Mouse (Mus musculus): ENCODE results near the gene Wfdc6a. TPM values are rescaled to one million over a fixed set of nuclear protein-coding genes. Genes with fewer than 3 reads are reported as not detected.
"Not testable (repeated sequence)": the region's sequence is repeated elsewhere in the genome, so short reads cannot be mapped to it uniquely, and the experiment has no call there.

Gene Wfdc6a
- total RNA-seq (2021) = 1 to 10 TPM in 1 of 2 experiments, under 1 TPM in 1; 0.48 to 1.2 TPM
- long read RNA-seq, experiment 1, partial matches to known transcripts = 0 of 1 reads
- long read RNA-seq, experiment 1, other reads (novel, unspliced or antisense) = 0 of 1 reads
- long read RNA-seq, experiment 2 = 0 reads

DNA sequence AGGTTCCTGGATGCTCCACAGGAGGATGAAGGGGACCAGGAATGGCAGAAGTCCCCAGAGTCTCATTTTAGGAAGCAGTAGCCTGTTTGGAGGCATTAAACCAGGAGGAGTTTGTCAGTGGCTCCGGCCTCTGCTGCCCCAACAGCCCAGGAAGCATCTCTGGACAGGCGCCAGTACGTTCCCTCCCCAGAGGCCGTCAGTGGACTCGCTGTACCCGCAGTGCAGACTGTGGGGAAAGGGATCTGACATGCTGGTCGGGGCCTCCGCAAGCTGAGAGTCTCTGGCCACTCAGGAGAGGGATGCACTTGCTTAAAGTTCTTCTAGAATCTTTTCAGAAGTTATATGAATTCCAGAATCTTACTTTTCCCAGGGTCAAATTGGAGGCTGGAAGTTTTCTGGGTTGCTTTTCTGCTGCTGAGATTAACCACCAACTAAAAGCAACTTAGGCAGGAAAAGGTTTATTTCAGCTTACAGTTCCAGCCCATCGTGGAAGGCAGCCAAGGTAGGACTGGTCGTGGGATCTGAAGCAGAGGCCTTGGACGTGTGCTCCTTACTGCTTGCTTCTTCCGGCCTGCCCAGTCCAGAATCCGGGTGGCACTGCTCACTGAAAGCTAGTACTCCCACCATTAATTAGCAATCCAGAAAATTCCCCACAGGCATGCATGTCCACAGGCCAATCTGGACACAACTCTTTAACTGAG, at the start of gene Wfdc6a:
TSS of gene Wfdc6a (minus strand) at position 423 of the 701 bp plus-strand sequence.
- DNase-seq (ENCODE audit: low spot score in 2 of 2) = not testable (repeated sequence)

DNA sequence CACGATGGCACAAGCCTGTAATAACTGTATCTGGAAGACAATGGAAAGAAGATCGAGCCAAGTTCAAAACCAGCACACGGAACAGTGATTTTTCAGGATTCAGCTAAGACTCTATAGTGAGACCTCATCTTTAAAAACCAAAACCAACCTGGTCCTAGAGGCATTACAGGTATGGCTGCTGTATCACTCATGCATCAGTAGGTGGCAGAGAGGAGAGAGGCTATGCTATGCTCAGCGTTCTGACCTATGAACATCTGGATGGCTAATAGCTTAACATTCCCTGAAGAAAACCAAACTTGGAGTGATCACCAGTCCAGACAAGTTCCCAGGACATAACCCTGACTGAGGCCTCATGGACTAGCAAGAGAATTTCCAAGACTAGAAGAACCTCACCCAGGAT, 36.5 kb upstream of the Wfdc6a start:
- DNase-seq (ENCODE audit: low spot score in 2 of 2) = no peak

DNA sequence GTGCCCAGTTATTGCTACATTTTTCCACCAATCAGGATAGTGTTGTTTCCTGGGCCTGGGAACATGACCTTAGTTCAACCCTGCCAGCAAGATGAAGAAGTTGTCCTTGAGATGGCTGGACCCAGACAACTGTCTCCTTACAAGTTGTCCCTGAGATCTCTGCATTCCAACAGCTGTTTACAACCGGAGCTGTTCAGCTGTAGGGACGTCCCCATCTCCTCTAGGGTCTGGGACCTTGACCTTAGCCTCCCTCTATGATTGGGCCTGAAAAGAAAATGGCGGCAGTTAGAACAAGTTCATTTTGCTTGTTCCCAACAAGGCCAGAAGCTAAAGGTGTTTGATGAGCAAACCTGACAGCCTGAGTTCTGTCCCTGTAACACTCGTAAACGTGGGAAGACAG, 33.8 kb upstream of the Wfdc6a start:
- no peak for DNase-seq (ENCODE audit: low spot score in 2 of 2)

DNA sequence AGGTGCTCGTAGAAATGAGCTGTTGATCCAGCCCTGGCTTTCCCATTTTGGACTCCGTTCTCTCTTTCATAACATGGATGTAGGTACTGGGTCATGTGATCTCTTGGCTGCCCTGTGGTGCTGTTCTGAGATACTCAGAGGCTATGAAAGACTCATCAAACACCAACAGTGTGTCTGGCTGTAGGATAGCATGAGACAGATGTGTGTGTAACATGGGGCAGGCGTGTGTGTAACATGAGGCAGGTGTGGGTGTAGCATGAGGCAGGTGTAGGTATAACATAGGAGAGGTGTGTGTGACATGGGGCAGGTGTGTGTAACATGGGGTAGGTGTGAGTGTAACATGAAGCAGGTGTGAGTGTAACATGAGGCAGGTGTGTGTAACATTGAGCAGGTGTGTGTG, 30.1 kb upstream of the Wfdc6a start:
- DNase-seq (ENCODE audit: low spot score in 2 of 2) = no peak

DNA sequence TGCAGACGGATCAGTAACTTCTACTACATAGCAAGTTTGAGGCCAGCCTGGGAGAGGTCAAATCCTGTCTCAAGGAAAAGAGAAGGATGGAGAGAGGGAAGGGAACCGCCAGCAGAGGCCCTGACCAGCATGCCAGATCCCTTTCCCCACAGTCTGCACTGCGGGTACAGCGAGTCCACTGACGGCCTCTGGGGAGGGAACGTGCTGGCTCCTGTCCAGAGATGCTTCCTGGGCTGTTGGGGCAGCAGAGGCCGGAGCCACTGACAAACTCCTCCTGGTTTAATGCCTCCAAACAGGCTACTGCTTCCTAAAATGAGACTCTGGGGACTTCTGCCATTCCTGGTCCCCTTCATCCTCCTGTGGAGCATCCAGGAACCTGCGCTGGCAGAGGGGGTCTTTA, 28.2 kb upstream of the Wfdc6a start, which contains the start of the genes Wfdc6b and Wfdc8:
TSS of gene Wfdc6b (plus strand) at position 52 of the 400 bp plus-strand sequence.
TSS of gene Wfdc8 (minus strand) at position 156 of the 400 bp plus-strand sequence.
- DNase-seq (ENCODE audit: low spot score in 2 of 2) = not testable (repeated sequence)

DNA sequence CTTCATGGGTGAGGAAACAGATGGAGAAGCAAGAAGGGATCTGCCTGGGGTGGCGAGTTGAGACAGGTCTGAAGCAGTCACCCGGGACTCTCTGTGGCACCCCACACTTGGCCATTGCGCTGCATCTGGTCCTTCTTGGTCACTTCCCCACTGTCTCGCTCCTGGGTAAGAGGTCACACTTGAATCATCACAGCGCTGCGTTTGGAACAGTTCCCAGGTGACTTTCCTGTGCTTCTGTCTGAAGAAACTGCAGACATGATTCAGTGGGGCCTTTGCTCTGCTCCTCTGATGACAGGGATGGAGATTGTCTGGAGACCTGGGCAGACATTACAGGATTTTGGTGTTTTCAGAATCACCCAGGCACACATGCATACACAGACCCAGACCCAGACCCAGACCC, 23.5 kb upstream of the Wfdc6a start:
- no peak for DNase-seq (ENCODE audit: low spot score in 2 of 2)

DNA sequence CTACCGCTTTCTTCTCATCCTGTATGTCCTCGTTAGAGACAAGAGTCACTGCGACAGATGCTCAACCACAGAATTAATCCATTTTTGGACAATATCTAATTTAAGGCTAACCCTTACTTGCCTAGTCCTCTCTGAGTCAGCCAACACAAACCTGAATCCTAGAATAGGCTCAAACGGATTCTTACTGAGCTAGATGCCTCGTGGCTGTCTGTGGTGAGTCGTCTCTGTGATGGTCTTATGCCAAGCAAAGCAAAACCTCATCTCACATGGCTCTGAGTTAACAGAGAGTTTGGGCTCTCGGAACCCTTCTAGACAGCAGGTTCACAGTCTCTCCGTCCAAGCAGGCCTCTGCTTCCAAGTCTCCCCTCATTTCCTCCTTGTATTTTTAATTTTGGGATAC, 19.2 kb upstream of the Wfdc6a start:
- no peak for DNase-seq (ENCODE audit: low spot score in 2 of 2)

DNA sequence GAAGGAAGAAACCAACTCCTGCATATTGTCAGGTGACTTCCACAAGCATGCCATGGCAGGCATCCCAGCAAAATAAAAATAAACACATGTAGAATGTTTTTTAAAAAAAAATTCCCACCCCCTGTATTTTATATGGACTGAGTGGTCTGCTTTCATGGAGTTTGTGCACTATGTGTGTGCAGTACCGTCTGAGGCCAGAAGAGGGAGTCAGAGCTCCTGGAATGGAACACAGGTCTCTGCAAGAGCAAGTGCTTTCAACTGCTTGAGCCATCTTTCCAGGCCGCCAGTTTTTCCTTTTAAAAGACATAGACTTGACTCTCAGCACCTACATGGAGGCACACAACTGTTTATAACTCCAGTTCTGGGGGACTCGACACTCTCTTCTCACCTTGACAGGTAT, 18.2 kb upstream of the Wfdc6a start:
- DNase-seq (ENCODE audit: low spot score in 2 of 2) = no peak

DNA sequence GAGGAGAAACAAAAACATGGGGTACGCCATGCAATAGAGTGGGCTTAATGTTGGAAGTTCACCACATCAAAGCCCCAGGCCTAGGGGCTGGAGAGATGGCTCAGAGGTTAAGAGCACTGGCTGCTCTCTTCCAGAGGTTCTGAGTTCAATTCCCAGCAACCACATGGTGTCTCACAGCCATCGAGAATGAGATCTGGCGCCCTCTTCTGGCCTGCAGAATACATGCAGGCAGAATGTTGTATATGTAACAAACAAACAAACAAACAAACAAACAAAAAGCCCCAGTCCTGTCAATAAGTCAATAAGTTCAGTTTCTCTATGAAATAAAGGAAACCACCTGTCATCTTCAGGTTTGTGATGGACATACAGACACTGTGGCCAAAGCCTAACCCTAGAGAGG, 14.9 kb upstream of the Wfdc6a start:
- no peak for DNase-seq (ENCODE audit: low spot score in 2 of 2)

DNA sequence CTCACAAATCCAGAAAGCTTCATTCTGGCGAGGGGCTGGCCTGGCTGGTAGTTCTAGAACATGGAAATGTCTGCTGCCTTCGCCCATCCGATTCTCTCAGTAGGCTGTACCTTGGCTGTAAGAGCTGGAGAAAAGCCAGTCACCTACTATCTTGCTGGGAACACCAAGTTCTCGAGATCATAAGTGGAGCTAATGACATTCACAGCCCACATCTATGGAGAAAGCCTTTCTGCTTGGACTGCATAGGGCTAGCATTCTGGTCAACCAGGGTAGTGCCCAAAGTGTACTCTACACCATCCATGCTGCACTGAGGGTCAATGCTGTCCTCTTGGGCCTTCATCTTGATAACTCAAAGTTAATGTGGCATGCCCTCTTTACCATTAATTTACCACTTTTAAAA, 8.2 kb upstream of the Wfdc6a start, which contains the start of gene Eppin:
TSS of gene Eppin (minus strand) at position 101 of the 400 bp plus-strand sequence.
- no peak for DNase-seq (ENCODE audit: low spot score in 2 of 2)

DNA sequence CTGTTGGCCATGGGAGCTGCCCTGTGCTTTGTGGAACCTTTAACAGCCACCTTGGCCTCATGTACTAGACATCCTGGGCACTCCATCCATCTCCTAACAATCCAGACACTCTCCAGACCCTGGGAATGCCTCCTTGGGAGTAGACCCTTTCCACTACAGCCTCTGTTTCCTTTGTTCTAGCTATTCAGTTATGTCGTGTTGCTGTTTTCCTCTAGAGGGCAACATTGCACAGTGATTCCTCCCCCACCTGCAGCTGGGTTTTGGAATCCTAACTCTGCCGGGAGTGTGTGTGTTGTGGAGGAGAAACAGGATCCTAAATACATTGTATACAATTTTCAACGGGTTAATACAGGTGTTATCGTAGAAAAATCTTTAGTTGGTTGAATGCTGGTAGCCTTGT, 6.8 kb upstream of the Wfdc6a start:
- no peak for DNase-seq (ENCODE audit: low spot score in 2 of 2)

DNA sequence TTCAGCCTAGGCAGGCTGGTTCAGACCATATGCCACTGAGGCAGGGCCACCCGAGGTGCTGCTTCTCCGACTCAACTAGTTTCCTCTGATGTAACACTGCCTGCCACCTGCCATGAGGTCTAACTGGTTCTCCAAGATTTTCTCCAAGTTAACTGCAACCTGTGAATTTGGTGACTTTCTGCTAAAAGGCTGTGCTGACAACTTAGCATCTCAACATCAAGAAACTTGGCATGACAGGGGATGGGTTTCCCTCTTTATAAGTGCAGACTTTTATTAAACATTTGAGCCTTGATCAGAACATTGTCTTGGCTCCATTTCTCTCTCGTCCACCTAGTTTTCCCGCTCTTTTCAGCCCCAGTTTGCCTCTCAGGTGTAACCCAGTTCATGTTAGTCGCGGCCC, 11.9 kb downstream of the Wfdc6a start, which contains the start of gene Spint3:
TSS of gene Spint3 (minus strand) at position 101 of the 400 bp plus-strand sequence.
- DNase-seq (ENCODE audit: low spot score in 2 of 2) = not testable (repeated sequence)

DNA sequence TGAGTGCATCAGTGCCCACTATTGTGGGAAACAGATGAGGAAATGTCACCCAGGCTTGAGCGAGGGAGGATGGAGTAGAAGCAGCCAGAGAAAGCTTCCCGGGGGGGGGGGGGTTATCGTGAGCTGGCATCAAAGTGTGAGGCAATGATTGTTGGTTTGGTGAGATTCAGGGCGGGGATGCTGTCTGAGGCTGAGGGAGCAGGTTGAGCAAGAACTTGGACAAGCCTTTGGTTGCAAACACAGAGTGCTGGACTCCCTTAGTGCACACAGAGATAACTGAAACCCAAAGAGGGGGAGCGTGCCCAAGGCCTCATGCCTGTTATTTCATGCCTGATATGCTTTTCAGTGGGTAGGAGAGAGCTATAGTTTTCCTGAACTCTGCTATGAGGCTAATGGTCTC, 17.8 kb downstream of the Wfdc6a start:
- no peak for DNase-seq (ENCODE audit: low spot score in 2 of 2)

DNA sequence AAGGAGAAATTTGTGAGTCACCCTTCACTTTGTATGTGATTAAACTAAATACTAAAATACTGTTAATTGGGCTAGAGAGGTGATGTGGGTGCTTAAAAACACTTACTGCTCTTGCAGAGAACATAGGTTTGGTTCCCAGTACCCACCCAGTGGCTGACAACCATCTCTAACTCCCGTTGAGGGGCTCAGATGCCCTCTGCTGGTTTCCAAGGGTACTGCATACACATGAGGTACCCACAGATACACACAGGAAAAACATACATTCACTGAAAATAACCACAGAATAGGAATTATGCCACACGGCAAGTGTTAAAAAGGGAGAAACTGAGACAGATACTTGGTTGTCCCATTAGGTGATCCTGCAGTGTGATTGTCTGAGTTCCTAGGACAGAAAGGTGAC, 18.2 kb downstream of the Wfdc6a start:
- DNase-seq (ENCODE audit: low spot score in 2 of 2) = no peak

DNA sequence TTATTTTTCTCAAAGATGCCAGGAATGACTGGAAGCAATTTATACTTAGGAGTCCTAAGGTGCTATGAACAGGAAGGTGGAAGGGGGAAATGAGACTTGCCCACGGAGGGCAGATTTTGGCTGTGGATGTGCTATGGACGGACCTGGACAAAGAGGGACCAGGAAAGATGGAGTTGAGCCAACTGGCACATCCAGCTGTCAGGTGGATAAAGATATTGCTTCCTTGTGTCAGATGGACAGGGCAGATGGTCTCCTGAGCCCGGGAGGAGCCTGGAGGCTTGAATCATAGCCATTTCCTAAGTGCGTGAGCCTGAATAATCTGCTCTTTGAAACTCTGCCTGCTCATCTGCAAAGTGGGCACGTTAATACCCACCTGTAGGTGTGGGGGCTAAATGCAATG, 20.9 kb downstream of the Wfdc6a start:
- DNase-seq (ENCODE audit: low spot score in 2 of 2) = no peak

DNA sequence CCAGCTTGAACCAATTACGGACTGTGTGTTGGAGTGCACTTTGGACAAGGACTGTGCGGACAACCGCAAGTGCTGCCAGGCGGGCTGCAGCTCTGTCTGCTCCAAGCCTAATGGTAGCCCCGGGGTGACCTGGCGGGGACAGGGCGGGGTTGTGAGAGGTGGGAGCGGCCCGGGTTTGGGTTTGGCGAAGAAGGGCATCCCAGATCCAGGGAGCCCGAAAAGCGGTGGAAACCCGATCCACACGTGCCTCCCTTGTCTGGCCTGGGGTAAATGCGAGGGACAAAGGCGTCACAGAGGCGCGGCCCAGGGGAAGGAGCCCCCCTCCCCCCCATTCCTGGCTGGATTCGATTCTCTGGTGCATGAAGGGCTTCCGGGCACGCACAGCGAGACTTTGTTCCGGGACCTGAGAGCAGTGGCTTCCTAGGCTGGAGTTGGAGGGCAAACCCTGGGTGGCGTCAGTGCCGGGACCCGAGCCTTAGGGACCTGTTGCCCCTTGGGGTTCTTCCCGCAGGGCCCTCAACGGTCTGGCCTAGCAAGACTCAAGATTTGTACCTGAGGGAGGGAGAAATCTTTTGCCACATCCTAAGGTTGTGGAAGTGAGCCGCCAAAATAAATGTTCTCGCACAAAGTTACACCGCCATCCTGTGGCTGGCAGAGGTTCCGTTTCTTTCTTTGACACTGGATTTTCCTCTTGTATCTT, 21.8 kb downstream of the Wfdc6a start:
- DNase-seq (ENCODE audit: low spot score in 2 of 2) = no peak

DNA sequence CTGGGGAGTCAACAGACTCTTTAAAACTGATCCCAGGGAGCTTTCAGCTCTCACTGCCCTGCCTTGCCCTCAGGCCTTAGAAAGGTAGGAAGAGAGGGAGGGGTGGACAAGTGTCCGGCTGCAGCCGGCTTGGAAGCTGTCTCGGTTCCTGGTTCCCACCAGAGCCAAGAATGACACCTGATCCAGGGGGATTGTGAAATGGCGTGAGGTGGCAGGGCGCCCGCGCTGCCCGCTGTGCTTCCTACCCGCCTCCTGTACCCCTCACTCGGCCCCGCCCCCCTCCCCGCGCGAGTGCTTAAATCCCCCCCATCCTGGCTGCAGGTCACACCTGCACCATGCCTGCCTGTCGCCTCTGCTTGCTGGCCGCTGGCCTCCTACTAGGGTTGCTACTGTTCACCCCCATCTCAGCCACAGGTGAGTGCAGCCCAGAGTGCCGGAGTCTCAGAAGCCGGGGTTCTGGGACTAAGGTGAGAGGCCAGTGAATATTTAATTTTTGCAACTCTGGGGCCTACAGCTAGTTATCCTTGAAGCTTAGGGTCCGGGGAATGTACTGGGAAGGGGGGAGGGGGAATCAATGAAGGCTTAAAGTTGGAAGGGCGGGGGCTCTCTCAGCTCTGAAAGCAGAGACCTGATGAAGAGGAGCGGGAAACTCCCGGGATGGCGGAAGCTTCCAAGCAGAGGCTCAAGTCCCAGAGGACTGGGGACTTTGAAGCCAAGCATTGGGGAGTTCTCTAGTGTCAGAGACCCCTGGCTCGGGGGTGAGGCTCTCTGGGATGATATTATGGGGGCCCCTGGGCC, 22.7 kb downstream of the Wfdc6a start, which contains the start of gene Wfdc2:
TSS of gene Wfdc2 (plus strand) at position 23 of the 798 bp plus-strand sequence.
- DNase-seq (ENCODE audit: low spot score in 2 of 2) = no peak

DNA sequence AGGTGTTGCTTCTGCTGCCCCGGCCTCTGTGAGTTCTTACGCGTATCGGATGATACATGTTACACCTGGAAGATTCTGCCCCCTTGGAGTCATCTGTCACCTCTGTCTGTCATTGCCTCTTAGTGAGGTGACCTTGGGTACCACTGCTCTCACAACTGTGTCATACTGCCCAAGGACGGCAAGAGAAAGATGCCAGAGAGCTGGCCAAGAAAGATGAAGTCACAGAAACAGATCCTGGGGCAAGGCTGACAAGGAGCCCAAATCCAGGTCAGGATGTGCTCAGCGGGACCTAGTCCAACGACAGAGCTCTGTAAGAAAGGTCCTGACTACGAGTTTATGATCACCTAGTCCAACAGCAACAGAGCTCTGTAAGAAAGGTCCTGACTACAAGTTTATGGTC, 25.1 kb downstream of the Wfdc6a start:
- DNase-seq (ENCODE audit: low spot score in 2 of 2) = no peak

DNA sequence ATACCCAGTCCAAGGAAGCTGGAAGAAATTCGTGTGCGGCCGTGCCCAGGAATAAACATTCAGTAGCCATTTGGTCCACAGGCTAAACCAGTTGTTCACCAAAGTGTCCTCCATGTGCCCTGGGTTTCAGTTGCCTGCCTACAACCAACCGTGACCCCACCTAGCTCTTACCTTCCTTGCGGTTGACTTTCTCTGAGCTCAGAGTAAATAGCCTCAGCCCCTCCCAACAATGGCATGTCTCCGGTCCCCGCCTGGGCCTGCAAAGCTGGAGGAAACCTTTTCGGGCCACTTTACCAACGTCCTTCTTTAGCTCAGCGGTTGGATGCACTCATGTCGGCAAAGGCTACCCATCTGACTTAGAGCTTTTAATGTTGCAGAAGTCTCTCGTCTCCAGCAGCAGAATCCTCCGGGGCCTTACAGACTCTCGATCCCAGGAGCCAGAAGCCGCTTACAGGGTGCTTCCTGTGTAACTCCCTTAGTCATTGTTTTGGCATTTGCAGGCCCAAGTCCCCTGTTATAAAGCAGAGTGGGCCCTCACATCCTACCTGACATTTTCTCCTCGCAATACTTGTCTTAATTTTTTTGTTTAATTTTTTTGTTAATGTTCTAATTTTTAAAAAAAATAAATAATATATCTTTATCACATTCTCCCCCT, 26.1 kb downstream of the Wfdc6a start:
- no peak for DNase-seq (ENCODE audit: low spot score in 2 of 2)

DNA sequence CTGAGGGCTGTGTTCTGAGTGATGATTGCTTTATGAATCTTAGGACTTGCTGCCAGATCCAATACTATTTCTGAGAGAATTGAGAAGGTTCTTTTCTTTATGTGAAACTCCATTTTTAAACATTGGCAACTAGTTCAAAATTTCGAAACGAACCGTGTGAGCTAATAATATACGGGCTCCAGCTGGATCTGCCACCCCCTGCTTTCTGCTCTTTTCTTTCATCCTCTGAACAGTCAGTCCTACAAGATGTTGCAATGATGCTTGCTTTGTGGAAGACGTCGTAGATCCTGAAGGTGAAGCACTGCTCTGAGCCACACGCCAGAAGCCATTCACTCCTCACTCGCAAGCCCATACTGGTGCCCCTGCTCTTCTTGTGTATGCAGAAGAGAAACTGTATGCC, 26.8 kb downstream of the Wfdc6a start:
- no peak for DNase-seq (ENCODE audit: low spot score in 2 of 2)

DNA sequence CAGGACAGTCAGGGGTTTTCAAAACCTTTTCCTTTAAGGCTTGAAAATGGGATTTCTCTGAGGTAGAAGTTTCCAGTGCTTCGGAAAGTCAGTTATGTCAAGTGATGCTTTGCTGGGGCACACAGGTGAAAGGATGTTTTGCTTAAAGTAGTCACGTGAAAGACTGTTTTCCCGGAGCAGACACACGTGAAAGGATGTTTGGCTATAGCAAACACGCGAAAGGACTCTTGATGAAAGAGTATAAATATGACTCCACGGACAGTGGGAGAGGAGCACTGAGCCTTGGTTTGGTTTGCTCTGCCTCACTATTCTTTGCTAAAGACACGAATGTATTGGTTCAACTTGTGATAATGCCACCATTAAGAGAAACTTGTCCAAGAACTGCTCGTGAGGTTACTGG, 33.7 kb downstream of the Wfdc6a start:
- DNase-seq (ENCODE audit: low spot score in 2 of 2) = no peak

All from adrenal gland, postnatal 4 days (tissue).